Mouse (Mus musculus) forebrain, postnatal 0 days (tissue): Measurements from ENCODE around the gene Emp3. TPM values are rescaled to one million over a fixed set of nuclear protein-coding genes. Genes with fewer than 3 reads are reported as not detected.
"Not testable (repeated sequence)": the region's sequence is repeated elsewhere in the genome, so short reads cannot be mapped to it uniquely, and the experiment has no call there.

ENCODE experiments used
- ATAC-seq: fragments of 200-750 bp; cut with Nextera tagmentation; 2 replicates; pipeline ENCODE4 v1.8.0; 2017; ENCODE audit warnings: mild to moderate bottlenecking, moderate library complexity
- DNase-seq: peaks from one replicate; pipeline ENCODE4 v3.0.0-alpha.2; 2015
- H3K27ac ChIP-seq: fragments of 300-500 bp; sonication (generic); 2 replicates; pipeline ENCODE4 v1.5.1; 2014; ENCODE audit warnings: low read depth, mild to moderate bottlenecking, antibody characterized with exemption, low read length, moderate library complexity, mixed read lengths
- H3K27me3 ChIP-seq: fragments of 300-500 bp; sonication (generic); 2 replicates; pipeline ENCODE4 v1.6.1; 2014; ENCODE audit warnings: mild to moderate bottlenecking, low read length, mixed read lengths; ENCODE audit not compliant: insufficient read depth
- H3K36me3 ChIP-seq: fragments of 300-500 bp; sonication (generic); 2 replicates; pipeline ENCODE4 v1.6.1; 2014; ENCODE audit warnings: mild to moderate bottlenecking, moderate library complexity; ENCODE audit not compliant: insufficient read depth
- H3K4me1 ChIP-seq: fragments of 300-500 bp; sonication (generic); 2 replicates; pipeline ENCODE4 v1.6.1; 2014; ENCODE audit warnings: antibody characterized with exemption; ENCODE audit not compliant: insufficient read depth
- H3K4me2 ChIP-seq: fragments of 300-500 bp; sonication (generic); 2 replicates; pipeline ENCODE4 v1.6.1; 2014; ENCODE audit warnings: low read depth, mild to moderate bottlenecking, moderate library complexity
- H3K4me3 ChIP-seq: fragments of 300-500 bp; sonication (generic); 2 replicates; pipeline ENCODE4 v1.5.1; 2014; ENCODE audit warnings: low read depth, low read length, mixed read lengths
- H3K9ac ChIP-seq: fragments of 300-500 bp; sonication (generic); 2 replicates; pipeline ENCODE4 v1.6.1; 2014; ENCODE audit warnings: mild to moderate bottlenecking
- H3K9me3 ChIP-seq: fragments of 300-500 bp; sonication (generic); 2 replicates; pipeline ENCODE4 v1.6.1; 2016; ENCODE audit warnings: low read length
- CTCF ChIP-seq: sonication (generic); IDR thresholded peaks from 2 replicates; pipeline ENCODE4 v1.5.1; 2016; ENCODE audit warnings: antibody characterized with exemption, control low read depth, low read depth
- WGBS: fragments of 180-500 bp; shearing (Covaris S2); extraction: QIAGEN DNeasy Blood & Tissue Kit; methylation state at CpG from one replicate; pipeline ENCODE4 v1.1.7; 2014; 5-methylcytosine and 5-hydroxymethylcytosine counted together
- polyA plus RNA-seq: library from polyadenylated mRNA; unstranded; fragments of >200 nt; fragmentation: Nextera tagmentation; extraction: Ambion mirVana; gene quantifications from 2 replicates; pipeline ENCODE4 v1.2.1, GENCODE M21; 2015
- total RNA-seq: library from RNA; depleted of rRNA; stranded (reverse); fragments of >200 nt; gene quantifications from 2 replicates; pipeline ENCODE4 v1.2.3, GENCODE M21; 2014

Emp3 gene
- total and polyA plus RNA-seq, 2 experiments from 2014 or later: 22.7 to 24.9 TPM

GRCm38 (mm10) chr7:45898125-45898524, 23.1 kb downstream of the Emp3 start:
- not testable (repeated sequence) for H3K36me3 ChIP-seq, H3K9ac ChIP-seq, H3K27ac ChIP-seq, H3K4me1 ChIP-seq, H3K27me3 ChIP-seq, ATAC-seq, H3K9me3 ChIP-seq
- H3K4me2 ChIP-seq: peak overlapping the region; percentile 71; the same call in 1 of the 2 replicates
- WGBS: 48% methylated on average over 4 of the region's 4 CpGs
- peak; percentile 32 for DNase-seq
- peak overlapping the region; percentile 55; the same call in 1 of the 2 replicates for H3K4me3 ChIP-seq
- TF ChIP-seq CTCF: peak; percentile 49

- Histone ChIP-seq H3K36me3 (no peaks in the 10 kb centered on the region), H3K4me2 (peak overlapping the region; percentile 71), H3K9ac (peak overlapping the region; percentile 63), H3K4me3 (peak overlapping the region; percentile 55), H3K27me3 (no peaks in the 10 kb centered on the region), H3K4me1 (no peaks in the 10 kb centered on the region), H3K9me3 (no peaks in the 10 kb centered on the region), H3K27ac (peak overlapping the region; percentile 74)
- WGBS: 2% methylated on average over 19 of the region's 19 CpGs
- DNase-seq (peak; percentile 67), ATAC-seq (peak; percentile 51)
- TF ChIP-seq CTCF: no peak
Measured at GRCm38 (mm10) chr7:45897258-45897757, 23.9 kb downstream of the Emp3 start.

DNA sequence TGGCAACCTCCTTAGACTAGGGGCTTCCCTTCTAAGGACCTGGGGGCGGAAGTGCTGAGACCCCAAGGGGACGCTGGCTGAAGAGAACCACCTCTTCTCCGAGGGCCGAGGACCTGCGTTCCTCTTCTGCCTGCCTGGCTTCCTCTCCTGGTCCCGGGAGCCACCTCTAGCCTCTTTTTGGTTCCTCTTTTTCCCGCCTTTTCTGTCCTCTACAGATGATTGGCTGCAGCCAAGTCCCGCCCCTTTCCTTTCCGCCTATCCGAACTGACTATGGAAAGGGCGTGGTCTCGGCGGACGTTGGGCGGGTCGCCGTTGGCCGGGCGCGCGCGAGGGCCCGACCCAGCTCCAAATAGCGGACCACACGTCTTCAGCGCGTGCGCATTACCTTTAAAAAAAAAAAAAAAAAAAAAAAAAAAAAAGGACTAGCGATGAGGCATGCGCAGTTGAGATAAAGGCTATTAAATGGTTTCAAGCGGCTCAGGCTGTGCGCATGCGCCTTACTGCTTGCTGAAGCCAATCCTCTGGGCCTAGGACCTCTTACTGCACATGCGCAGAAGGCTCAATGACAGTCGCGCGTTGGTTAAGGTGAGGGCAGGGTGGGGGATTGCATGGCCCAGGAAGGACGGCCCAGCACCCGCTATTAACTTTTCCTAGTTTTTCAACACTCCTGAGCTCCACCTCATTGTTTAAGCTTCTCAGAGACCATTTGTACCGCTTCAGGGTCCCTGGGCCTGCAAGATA, 24.5 kb downstream of the Emp3 start, which contains the start of the genes Syngr4 and Tmem143:
Gene Syngr4, minus strand, starts transcription at position 198 of the 741 bp plus-strand sequence.
Gene Tmem143, plus strand, starts transcription at position 425 of the 741 bp plus-strand sequence.
- ATAC-seq (peak; percentile 93), DNase-seq (peak; percentile 99)
- Histone ChIP-seq H3K27me3 (no peaks in the 10 kb centered on the region), H3K4me2 (peak within 1 kb of the TSS; percentile 71), H3K36me3 (no peaks in the 10 kb centered on the region), H3K9me3 (no peaks in the 10 kb centered on the region), H3K27ac (peak within 1 kb of the TSS; percentile 74), H3K4me3 (peak within 1 kb of the TSS; percentile 55), H3K9ac (peak within 1 kb of the TSS; percentile 63), H3K4me1 (no peaks in the 10 kb centered on the region)
- WGBS: 1% methylated on average over 40 of the region's 40 CpGs
- no peak for TF ChIP-seq CTCF

DNA sequence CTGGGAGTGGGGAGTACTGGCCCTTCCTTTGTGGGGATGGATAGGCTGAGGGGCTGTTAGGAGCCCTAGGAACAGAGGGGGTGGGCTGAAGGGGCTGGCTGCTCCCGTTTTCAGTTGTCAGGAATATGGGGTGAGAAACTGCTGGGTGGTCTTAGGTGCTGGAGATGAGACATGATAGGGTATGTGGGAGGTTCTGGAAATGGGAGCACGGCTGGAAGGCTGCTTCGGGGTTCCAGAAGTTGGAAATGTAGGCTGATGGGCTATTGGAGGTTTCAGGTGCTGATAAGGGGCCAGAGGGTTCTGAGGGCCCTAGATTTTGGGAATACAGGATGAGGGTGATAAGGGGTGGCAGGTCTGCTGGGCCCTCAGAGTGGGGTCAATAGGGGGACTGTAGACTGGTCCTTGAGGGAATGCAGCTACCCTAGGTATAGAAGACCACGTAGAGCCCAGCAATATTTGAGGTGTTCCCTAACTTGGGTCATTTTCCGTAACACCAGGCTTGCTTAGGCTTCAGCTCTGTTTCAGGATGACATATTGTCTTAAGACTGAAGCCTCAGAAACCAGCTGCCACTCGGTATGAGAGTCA, 25.2 kb downstream of the Emp3 start:
- WGBS: 76% methylated on average over 6 of the region's 6 CpGs
- Histone ChIP-seq H3K36me3 (no peaks in the 10 kb centered on the region), H3K4me2 (peak overlapping the region; percentile 71), H3K9me3 (no peaks in the 10 kb centered on the region), H3K4me3 (peak overlapping the region; percentile 55), H3K4me1 (no peaks in the 10 kb centered on the region), H3K9ac (no peak overlapping the region), H3K27ac (no peak overlapping the region), H3K27me3 (no peaks in the 10 kb centered on the region)
- DNase-seq (no peak), ATAC-seq (no peak)
- TF ChIP-seq CTCF: no peak

GRCm38 (mm10) chr7:45892651-45893050, 28.6 kb downstream of the Emp3 start:
- 83% methylated on average over 2 of the region's 2 CpGs for WGBS
- no peaks in the 10 kb centered on the region for H3K9me3 ChIP-seq
- no peak for DNase-seq
- no peaks in the 10 kb centered on the region for H3K4me1 ChIP-seq
- no peak overlapping the region for H3K27ac ChIP-seq
- TF ChIP-seq CTCF: no peak
- H3K27me3 ChIP-seq: no peaks in the 10 kb centered on the region
- no peak overlapping the region for H3K4me2 ChIP-seq
- no peak overlapping the region for H3K4me3 ChIP-seq
- H3K36me3 ChIP-seq: no peaks in the 10 kb centered on the region
- ATAC-seq: no peak
- no peak overlapping the region for H3K9ac ChIP-seq

DNA sequence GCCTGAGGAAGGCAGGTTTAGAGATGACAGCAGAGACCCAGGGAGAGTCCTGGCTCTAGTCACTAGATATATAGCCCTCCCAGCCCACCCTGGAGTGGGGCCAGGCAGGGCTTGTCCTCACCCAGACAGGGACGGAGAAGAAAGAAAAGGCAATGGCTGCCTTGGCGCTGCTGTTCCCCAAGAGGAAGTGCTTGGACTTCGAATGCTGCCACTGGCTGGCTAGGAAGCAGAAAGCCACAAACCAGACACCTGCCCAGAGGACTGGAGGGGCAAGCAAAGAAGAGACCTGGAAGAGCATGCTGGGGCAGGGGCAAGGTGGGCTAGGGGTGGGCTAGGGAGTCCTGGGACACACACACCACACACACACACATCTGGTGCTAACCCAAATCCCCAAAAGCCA, 34.0 kb downstream of the Emp3 start:
- H3K27ac ChIP-seq: no peak overlapping the region
- H3K9ac ChIP-seq: no peak overlapping the region
- H3K36me3 ChIP-seq: peaks cover 30% of the 10 kb centered on the region
- no peak for ATAC-seq
- H3K4me1 ChIP-seq: no peaks in the 10 kb centered on the region
- no peak overlapping the region for H3K4me3 ChIP-seq
- H3K9me3 ChIP-seq: no peaks in the 10 kb centered on the region
- no peak for TF ChIP-seq CTCF
- no peaks in the 10 kb centered on the region for H3K27me3 ChIP-seq
- DNase-seq: no peak
- H3K4me2 ChIP-seq: no peak overlapping the region
- WGBS: 45% methylated on average over 3 of the region's 3 CpGs

DNA sequence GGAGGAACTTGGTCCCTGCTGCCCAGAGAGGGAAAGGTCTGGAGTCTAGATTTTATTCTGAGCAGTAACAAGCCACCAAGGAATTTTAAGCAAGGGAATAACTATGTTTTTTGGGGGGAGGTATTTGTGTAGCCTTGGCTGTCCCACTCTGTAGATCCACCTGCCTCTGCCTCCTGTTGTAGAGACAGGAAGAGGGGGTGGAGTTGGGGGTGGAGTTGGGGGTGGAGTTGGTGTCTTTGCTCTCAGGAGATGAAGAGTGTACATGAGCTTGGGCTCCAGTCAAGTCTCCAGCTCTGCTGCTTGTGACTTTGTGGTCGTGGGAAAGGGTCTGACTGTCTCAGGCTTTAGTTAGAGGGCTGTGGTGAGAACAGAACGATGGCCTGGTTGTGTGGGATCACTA, 40.2 kb downstream of the Emp3 start:
- 95% methylated on average over 2 of the region's 2 CpGs for WGBS
- DNase-seq (no peak), ATAC-seq (no peak)
- Histone ChIP-seq H3K4me2 (no peak overlapping the region), H3K9me3 (no peaks in the 10 kb centered on the region), H3K36me3 (peaks cover 83% of the 10 kb centered on the region), H3K4me1 (no peaks in the 10 kb centered on the region), H3K4me3 (no peak overlapping the region), H3K27me3 (no peaks in the 10 kb centered on the region), H3K9ac (no peak overlapping the region), H3K27ac (no peak overlapping the region)
- no peak for TF ChIP-seq CTCF
